Mouse (Mus musculus): ENCODE measurements at regions not wholly inside any gene's neighbourhood (a gene's known extent, or its start where the extent isn't known, plus 50 kb on each side); places are given as distances from the start of the nearest gene placed in this dataset.
"Not testable (repeated sequence)": the region's sequence is repeated elsewhere in the genome, so short reads cannot be mapped to it uniquely, and the experiment has no call there.

DNA sequence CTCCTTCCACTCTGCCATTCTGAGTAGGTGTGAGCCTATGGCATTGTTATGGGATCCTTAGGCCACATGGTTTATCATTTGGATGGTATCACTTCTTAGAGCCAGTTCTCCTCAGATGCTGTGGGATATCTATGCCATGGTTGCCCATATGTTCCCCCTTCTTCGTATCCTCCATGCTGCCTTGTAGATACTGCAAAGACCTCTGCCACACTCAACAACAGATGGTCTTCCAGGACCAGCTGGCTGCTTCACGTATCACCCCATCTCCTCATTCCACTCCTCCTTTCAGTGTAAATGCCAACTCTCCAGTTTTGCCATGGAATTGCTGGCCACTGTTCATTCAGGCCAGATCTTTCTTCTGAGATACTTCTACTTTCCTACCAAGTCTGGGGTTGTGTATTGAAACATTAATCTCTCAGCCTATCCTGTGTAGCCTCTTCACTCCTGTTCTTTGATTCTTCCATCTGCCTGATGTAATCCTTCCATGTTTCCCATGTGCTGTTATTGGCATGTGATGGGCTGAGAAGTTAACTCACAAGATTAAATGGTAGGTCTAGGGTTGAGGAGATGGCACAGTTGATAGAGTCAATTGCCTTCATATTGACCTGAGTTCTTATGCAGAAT lies 368.7 kb upstream of the Klhl29 start:
- Histone ChIP-seq H3K4me2 (replicated peaks) (no peak overlapping the region), H3K4me1 (no peaks in the 10 kb centered on the region), H3K9me3 (0 out of 2 replicates have a peak, but pooled peaks cover 3% of the 10 kb centered on the region), H3K9ac (no peak overlapping the region), H3K4me3 (no peak overlapping the region), H3K27me3 (replicated peaks) (no peaks in the 10 kb centered on the region), H3K27ac (no peak overlapping the region), H3K36me3 (no peaks in the 10 kb centered on the region)
- ATAC-seq (ENCODE audit: low FRiP score, low read depth): no peak
- WGBS: 84% methylated on average over 2 of the region's 2 CpGs

DNA sequence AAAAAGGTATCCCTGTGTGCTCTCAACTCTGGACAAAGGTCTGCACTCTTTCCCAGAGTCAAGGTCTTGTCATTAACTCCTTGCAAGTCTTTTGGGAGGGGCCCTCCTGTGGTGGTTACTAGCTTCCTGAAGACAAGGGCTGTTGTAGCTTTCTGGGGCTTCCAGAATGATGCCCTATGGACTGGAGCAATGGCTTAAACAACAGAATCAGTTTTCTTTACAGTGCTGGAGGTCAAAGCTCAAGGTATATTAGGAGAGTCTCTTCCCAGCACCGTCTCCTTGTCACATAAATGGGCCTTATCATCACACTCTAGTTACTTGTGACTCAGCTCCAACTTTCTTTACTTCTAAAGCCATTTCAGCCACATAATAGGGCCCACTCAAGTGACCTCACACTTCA lies 360.6 kb upstream of the Klhl29 start:
- H3K9ac ChIP-seq: no peak overlapping the region
- H3K36me3 ChIP-seq: no peaks in the 10 kb centered on the region
- no peak for ATAC-seq (ENCODE audit: low FRiP score, low read depth)
- H3K27me3 ChIP-seq (replicated peaks): no peaks in the 10 kb centered on the region
- no peak overlapping the region for H3K4me3 ChIP-seq
- 58% methylated on average over 1 of the region's 1 CpGs for WGBS
- no peaks in the 10 kb centered on the region for H3K9me3 ChIP-seq
- H3K27ac ChIP-seq: no peak overlapping the region
- no peaks in the 10 kb centered on the region for H3K4me1 ChIP-seq
- no peak overlapping the region for H3K4me2 ChIP-seq (replicated peaks)

DNA sequence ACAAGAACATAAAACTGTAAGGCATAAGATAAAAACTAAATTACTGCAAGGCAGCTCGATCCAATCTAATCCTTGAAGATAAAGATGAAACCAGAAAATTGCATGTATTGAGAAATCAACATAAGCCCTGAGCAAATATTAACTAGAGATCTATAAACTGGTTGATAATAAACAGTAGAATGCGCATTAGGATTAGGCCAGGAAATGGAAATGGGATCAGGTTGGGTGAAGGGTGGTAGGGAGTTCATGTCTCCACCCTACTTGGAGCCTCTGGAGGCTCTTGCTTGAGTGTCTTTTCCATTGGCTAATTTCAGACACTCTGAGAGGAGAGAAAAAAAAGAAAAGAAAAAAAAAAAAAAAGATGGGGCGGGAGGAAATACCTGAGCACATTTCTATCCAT lies 359.4 kb upstream of the Klhl29 start:
- no peak overlapping the region for H3K4me3 ChIP-seq
- no peaks in the 10 kb centered on the region for H3K27me3 ChIP-seq (replicated peaks)
- H3K27ac ChIP-seq: no peak overlapping the region
- ATAC-seq (ENCODE audit: low FRiP score, low read depth): no peak
- H3K4me2 ChIP-seq (replicated peaks): no peak overlapping the region
- no peaks in the 10 kb centered on the region for H3K4me1 ChIP-seq
- H3K36me3 ChIP-seq: no peaks in the 10 kb centered on the region
- 86% methylated on average over 3 of the region's 3 CpGs for WGBS
- no peak overlapping the region for H3K9ac ChIP-seq
- no peaks in the 10 kb centered on the region for H3K9me3 ChIP-seq

DNA sequence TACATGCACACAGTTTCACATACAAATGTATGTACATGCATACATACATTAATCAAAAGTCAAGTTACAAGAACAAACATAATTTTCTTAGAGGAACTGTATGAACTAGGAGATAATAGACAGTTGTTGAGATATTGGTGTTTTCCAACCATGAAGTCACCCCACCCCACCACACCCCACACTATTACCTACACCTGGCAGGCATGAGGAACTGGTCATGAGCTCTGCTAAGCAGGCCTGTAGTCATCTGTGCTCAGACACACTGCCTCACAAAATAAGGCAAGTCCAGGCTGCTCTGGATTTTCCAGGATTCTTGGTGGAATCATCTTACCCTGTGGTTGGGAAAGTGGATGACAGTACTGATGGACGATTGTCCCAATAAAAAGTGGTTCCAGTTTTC lies 347.6 kb upstream of the Klhl29 start:
- Histone ChIP-seq H3K9me3 (no peaks in the 10 kb centered on the region), H3K4me3 (no peak overlapping the region), H3K4me1 (no peaks in the 10 kb centered on the region), H3K27me3 (replicated peaks) (no peaks in the 10 kb centered on the region), H3K9ac (no peak overlapping the region), H3K4me2 (replicated peaks) (no peak overlapping the region), H3K36me3 (no peaks in the 10 kb centered on the region), H3K27ac (no peak overlapping the region)
- WGBS: 93% methylated on average over 1 of the region's 1 CpGs
- no peak for ATAC-seq (ENCODE audit: low FRiP score, low read depth)

GRCm38 (mm10) chr12:5717527-5717926 lies 342.0 kb upstream of the Klhl29 start:
- not testable (repeated sequence) for H3K4me3 ChIP-seq; H3K9ac ChIP-seq; H3K9me3 ChIP-seq; H3K27me3 ChIP-seq (replicated peaks); H3K27ac ChIP-seq; H3K4me1 ChIP-seq; H3K4me2 ChIP-seq (replicated peaks); ATAC-seq (ENCODE audit: low FRiP score, low read depth); H3K36me3 ChIP-seq

- H3K9me3 ChIP-seq: no peaks in the 10 kb centered on the region
- H3K36me3 ChIP-seq: no peaks in the 10 kb centered on the region
- H3K27me3 ChIP-seq (replicated peaks): no peaks in the 10 kb centered on the region
- ATAC-seq (ENCODE audit: low FRiP score, low read depth): no peak
- no peak overlapping the region for H3K27ac ChIP-seq
- H3K9ac ChIP-seq: no peak overlapping the region
- WGBS: 66% methylated on average over 8 of the region's 8 CpGs
- H3K4me3 ChIP-seq: no peak overlapping the region
- no peaks in the 10 kb centered on the region for H3K4me1 ChIP-seq
- no peak overlapping the region for H3K4me2 ChIP-seq (replicated peaks)
These were observed 323.4 kb upstream of the Klhl29 start for GRCm38 (mm10) chr12:5698778-5699454.

GRCm38 (mm10) chr12:5682182-5682581 lies 306.7 kb upstream of the Klhl29 start:
- Histone ChIP-seq H3K9me3 (no peaks in the 10 kb centered on the region), H3K4me1 (no peaks in the 10 kb centered on the region), H3K36me3 (no peaks in the 10 kb centered on the region), H3K4me3 (no peak overlapping the region), H3K9ac (no peak overlapping the region), H3K4me2 (replicated peaks) (no peak overlapping the region), H3K27me3 (replicated peaks) (no peaks in the 10 kb centered on the region), H3K27ac (no peak overlapping the region)
- no peak for ATAC-seq (ENCODE audit: low FRiP score, low read depth)
- 86% methylated on average over 5 of the region's 5 CpGs for WGBS

DNA sequence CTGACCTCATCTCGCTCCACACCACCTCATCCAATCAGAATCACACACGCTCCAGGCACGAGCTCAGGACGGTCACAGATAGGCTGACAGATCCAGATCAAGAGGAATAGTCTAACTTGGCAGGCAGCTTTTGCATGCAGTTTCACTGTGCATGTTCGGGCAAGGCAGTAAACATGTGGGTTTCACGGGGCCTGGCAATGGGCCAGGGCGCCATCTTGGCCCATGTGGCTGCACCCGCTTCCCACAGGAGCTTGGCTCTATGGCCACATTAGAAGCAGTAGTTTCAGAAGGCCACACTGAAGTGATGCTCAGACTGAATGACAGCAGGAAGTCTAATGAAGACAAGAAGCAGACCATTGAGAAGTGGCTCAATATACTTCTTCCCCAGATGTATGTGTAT lies 302.6 kb upstream of the Klhl29 start:
- H3K36me3 ChIP-seq; H3K9ac ChIP-seq; H3K27ac ChIP-seq; ATAC-seq (ENCODE audit: low FRiP score, low read depth); H3K4me1 ChIP-seq; H3K4me3 ChIP-seq; H3K4me2 ChIP-seq (replicated peaks); H3K27me3 ChIP-seq (replicated peaks); H3K9me3 ChIP-seq: not testable (repeated sequence)
- 92% methylated on average over 8 of the region's 8 CpGs for WGBS

GRCm38 (mm10) chr12:5668486-5668885 lies 293.0 kb upstream of the Klhl29 start:
- no peaks in the 10 kb centered on the region for H3K36me3 ChIP-seq
- 73% methylated on average over 3 of the region's 3 CpGs for WGBS
- no peak overlapping the region for H3K4me3 ChIP-seq
- H3K9me3 ChIP-seq: no peaks in the 10 kb centered on the region
- H3K27me3 ChIP-seq (replicated peaks): no peaks in the 10 kb centered on the region
- no peak for ATAC-seq (ENCODE audit: low FRiP score, low read depth)
- H3K4me2 ChIP-seq (replicated peaks): no peak overlapping the region
- no peak overlapping the region for H3K9ac ChIP-seq
- H3K4me1 ChIP-seq: no peaks in the 10 kb centered on the region
- no peak overlapping the region for H3K27ac ChIP-seq

GRCm38 (mm10) chr12:5637571-5638275 lies 262.2 kb upstream of the Klhl29 start:
- Histone ChIP-seq H3K4me3 (no peak overlapping the region), H3K4me2 (replicated peaks) (no peak overlapping the region)
- no peak for ATAC-seq (ENCODE audit: low FRiP score, low read depth)

GRCm38 (mm10) chr12:5633971-5634370 lies 258.5 kb upstream of the Klhl29 start:
- H3K9me3 ChIP-seq: no peaks in the 10 kb centered on the region
- WGBS: 82% methylated on average over 3 of the region's 3 CpGs
- H3K27me3 ChIP-seq (replicated peaks): no peaks in the 10 kb centered on the region
- no peak overlapping the region for H3K9ac ChIP-seq
- H3K36me3 ChIP-seq: no peaks in the 10 kb centered on the region
- no peak overlapping the region for H3K4me2 ChIP-seq (replicated peaks)
- no peak overlapping the region for H3K4me3 ChIP-seq
- ATAC-seq (ENCODE audit: low FRiP score, low read depth): no peak
- H3K4me1 ChIP-seq: no peaks in the 10 kb centered on the region
- H3K27ac ChIP-seq: no peak overlapping the region

More at GRCm38 (mm10) chr12:5637571-5638275, 262.2 kb upstream of the Klhl29 start:
- Histone ChIP-seq H3K27me3 (replicated peaks) (no peaks in the 10 kb centered on the region), H3K27ac (no peak overlapping the region), H3K36me3 (no peaks in the 10 kb centered on the region), H3K9me3 (no peaks in the 10 kb centered on the region), H3K4me1 (no peaks in the 10 kb centered on the region), H3K9ac (no peak overlapping the region)
- 91% methylated on average over 9 of the region's 9 CpGs for WGBS

DNA sequence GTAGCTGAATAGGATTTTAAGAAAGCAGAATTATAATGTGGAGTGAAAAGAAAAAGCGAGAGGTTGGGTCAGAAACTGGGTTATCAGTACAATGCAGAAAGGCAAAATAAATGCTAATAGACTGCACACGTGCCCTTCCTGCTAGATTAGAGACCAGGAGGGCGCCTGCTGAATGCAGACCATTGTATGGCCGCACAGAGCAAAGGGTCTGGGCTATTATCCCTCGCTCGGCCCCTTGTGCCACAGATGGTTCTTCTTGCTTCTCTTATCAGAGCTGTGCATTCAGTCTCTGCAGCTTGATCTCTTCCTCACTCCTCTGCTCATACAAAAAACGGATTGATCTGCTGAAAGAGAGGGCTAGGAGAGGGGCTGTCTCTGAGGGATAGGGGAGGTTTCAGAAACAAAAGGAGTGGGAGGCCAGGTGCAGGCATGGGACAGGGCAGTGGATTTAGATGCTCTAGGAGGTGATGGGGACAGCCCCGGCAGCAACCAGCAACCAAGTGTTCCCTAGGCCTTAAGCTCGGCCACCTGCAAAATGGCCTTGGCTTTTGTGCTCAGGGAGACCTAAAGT lies 225.7 kb upstream of the Klhl29 start:
- no peak for ATAC-seq (ENCODE audit: low FRiP score, low read depth)
- Histone ChIP-seq H3K27me3 (replicated peaks) (no peaks in the 10 kb centered on the region), H3K36me3 (no peaks in the 10 kb centered on the region), H3K9ac (no peak overlapping the region), H3K4me1 (no peaks in the 10 kb centered on the region), H3K9me3 (no peaks in the 10 kb centered on the region), H3K27ac (no peak overlapping the region), H3K4me2 (replicated peaks) (no peak overlapping the region), H3K4me3 (no peak overlapping the region)
- 77% methylated on average over 9 of the region's 9 CpGs for WGBS

All from neural tube, embryonic 12.5 days (tissue).